Mouse (Mus musculus): ENCODE results near the gene Shmt2.

DNA sequence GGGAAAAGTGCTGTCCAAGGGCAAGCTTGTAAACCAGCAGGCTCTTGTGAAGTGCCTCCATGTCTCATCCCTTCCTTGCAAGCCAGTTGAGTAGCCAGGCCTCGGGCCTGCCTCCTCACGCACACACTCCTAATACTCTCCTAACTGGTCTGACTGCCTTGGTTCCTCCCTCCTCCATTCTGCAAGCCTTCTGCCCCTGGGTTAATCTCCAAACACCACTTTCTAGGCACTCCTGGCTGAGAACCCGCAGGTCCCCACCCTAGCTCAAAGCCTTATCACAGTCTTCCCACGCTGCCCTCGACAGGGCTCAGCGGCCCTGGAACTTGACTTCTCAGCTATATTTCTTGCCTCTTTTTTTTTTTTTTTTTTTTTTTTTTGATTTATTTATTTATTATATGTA is 48.1 kb upstream of the Shmt2 start:
- TF ChIP-seq POLR2A (IDR thresholded peaks at IDR 0.05; ENCODE audit: borderline replicate concordance, extremely low read depth, low read depth, low read length) (no peak), CTCF (IDR thresholded peaks at IDR 0.05; ENCODE audit: insufficient read depth, low read length) (no peak)
